Mouse (Mus musculus) bone marrow macrophage, adult 2 months (primary cell): ENCODE measurements around the gene Rufy1. TPM values are rescaled to one million over a fixed set of nuclear protein-coding genes. Genes with fewer than 3 reads are reported as not detected.
"Not testable (repeated sequence)": the region's sequence is repeated elsewhere in the genome, so short reads cannot be mapped to it uniquely, and the experiment has no call there.

Experiments used
- H3K27ac ChIP-seq: 2 replicates; pipeline ENCODE4 v1.5.1; 2012; ENCODE audit warnings: low read depth, low read length; ENCODE audit not compliant: insufficient read depth
- H3K4me1 ChIP-seq: 2 replicates; pipeline ENCODE4 v1.6.1; 2012; ENCODE audit warnings: low read length; ENCODE audit not compliant: control insufficient read depth, insufficient read depth
- H3K4me3 ChIP-seq: 2 replicates; pipeline ENCODE4 v1.5.1; 2012; ENCODE audit warnings: mild to moderate bottlenecking, low read length, moderate library complexity; ENCODE audit not compliant: insufficient read depth
- CTCF ChIP-seq: IDR thresholded peaks from 2 replicates; pipeline ENCODE4 v1.5.1; 2012; ENCODE audit warnings: low read depth, mild to moderate bottlenecking, low read length, moderate library complexity
- POLR2A ChIP-seq: IDR thresholded peaks from 2 replicates; pipeline ENCODE4 v1.6.1; 2012; ENCODE audit warnings: mild to moderate bottlenecking, low read depth, low read length, borderline replicate concordance
- polyA plus RNA-seq: library from polyadenylated mRNA; stranded (reverse); fragments of >200 nt; gene quantifications from 2 replicates; pipeline ENCODE4 v1.2.4, GENCODE M21; 2012; ENCODE audit not compliant: missing spikeins, insufficient read depth, insufficient read length

The Rufy1 gene
- polyA plus RNA-seq, 1 experiment = 38.7 TPM

- Histone ChIP-seq H3K27ac (no peak overlapping the region), H3K4me1 (peaks cover 27% of the 10 kb centered on the region), H3K4me3 (no peak overlapping the region)
- TF ChIP-seq POLR2A (no peak), CTCF (no peak)
Observed at GRCm38 (mm10) chr11:50373621-50374020, 57.3 kb downstream of the Rufy1 start.

DNA sequence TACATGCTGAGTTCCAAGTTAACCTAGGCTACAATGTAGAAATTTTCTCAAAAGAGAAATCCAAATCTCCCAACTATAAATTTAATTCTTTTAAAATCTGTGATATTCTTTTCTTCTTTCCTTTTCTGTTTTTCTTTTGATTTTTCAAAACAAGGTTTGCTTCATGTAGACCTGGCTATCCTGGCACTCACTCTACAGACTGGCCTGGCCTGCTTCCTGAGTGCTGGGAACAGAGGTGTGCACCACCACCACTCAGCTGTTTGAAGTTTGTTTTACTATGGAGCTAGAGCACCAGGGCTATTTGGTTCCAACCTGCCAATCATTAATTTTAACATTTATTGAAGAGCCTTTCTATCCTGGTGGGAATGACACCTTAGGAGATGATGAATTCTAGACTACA lies 57.8 kb downstream of the Rufy1 start:
- peaks cover 30% of the 10 kb centered on the region for H3K4me1 ChIP-seq
- H3K27ac ChIP-seq = no peak overlapping the region
- H3K4me3 ChIP-seq = no peak overlapping the region
- TF ChIP-seq CTCF = no peak

DNA sequence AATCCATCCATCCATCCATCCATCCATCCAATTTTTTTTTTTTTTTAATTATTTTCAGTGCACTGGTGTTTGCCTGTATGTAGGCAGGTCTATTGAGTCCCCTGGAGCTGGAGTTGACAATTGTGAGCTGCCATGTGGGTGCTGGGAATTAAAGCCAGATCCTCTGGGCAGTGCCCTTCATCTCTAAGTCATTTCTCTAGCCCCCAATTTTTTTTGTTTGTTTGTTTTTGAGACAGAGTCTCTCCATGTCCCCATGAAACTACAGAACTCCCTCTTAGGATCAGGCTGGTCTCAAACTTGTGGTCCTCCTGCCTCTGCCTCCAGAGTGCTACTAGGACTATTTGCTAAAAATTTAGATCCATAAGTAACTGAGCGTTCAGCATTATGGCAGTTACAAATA lies 59.0 kb downstream of the Rufy1 start:
- Histone ChIP-seq H3K27ac (no peak overlapping the region), H3K4me3 (no peak overlapping the region), H3K4me1 (peaks cover 30% of the 10 kb centered on the region)
- TF ChIP-seq CTCF (no peak), POLR2A (no peak)

GRCm38 (mm10) chr11:50371399-50371841 lies 59.5 kb downstream of the Rufy1 start:
- H3K4me3 ChIP-seq = no peak overlapping the region
- TF ChIP-seq CTCF (peak; percentile 58), POLR2A (no peak)
- no peak overlapping the region for H3K27ac ChIP-seq

GRCm38 (mm10) chr11:50370969-50371368 lies 60.0 kb downstream of the Rufy1 start:
- Histone ChIP-seq H3K4me3 (no peak overlapping the region), H3K4me1 (peaks cover 26% of the 10 kb centered on the region), H3K27ac (no peak overlapping the region)
- TF ChIP-seq CTCF = no peak
- no peak for TF ChIP-seq POLR2A

More at GRCm38 (mm10) chr11:50371399-50371841, 59.5 kb downstream of the Rufy1 start:
- H3K4me1 ChIP-seq = peaks cover 30% of the 10 kb centered on the region

GRCm38 (mm10) chr11:50369360-50369911 lies 61.5 kb downstream of the Rufy1 start:
- TF ChIP-seq CTCF = no peak
- no peak for TF ChIP-seq POLR2A
- H3K4me3 ChIP-seq = no peak overlapping the region
- peak overlapping the region; percentile 54 for H3K27ac ChIP-seq
- peaks cover 23% of the 10 kb centered on the region for H3K4me1 ChIP-seq

GRCm38 (mm10) chr11:50367531-50367930 lies 63.4 kb downstream of the Rufy1 start:
- H3K27ac ChIP-seq = no peak overlapping the region

GRCm38 (mm10) chr11:50365322-50365721 lies 65.6 kb downstream of the Rufy1 start:
- H3K27ac ChIP-seq = no peak overlapping the region
- H3K4me1 ChIP-seq = peaks cover 25% of the 10 kb centered on the region
- no peak overlapping the region for H3K4me3 ChIP-seq
- TF ChIP-seq CTCF (no peak), POLR2A (no peak)

More at GRCm38 (mm10) chr11:50367531-50367930, 63.4 kb downstream of the Rufy1 start:
- peaks cover 23% of the 10 kb centered on the region for H3K4me1 ChIP-seq
- TF ChIP-seq CTCF = no peak
- TF ChIP-seq POLR2A = no peak
- no peak overlapping the region for H3K4me3 ChIP-seq

DNA sequence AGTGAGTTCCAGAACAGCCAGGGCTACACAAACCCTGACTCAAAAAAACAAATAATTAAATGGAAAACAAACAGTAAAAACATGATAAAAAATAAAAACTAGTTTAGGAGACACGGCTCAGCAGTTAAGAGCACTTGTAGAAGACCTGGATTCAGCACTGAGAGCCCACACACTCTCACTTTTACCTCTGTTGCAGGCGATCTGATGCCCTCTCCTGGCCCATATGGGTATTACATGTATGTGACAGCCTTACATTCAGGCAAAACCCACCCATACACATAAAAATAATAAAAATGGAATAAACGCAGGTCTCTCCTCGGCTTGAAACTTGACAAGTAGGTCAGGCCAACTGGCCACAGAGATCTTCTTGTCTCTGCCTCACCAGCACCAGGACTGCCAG lies 66.4 kb downstream of the Rufy1 start:
- H3K27ac ChIP-seq = no peak overlapping the region
- H3K4me1 ChIP-seq = peaks cover 18% of the 10 kb centered on the region

GRCm38 (mm10) chr11:50361282-50361681 lies 69.6 kb downstream of the Rufy1 start:
- not testable (repeated sequence) for H3K4me3 ChIP-seq, H3K27ac ChIP-seq

More for the DNA sequence above, 66.4 kb downstream of the Rufy1 start:
- H3K4me3 ChIP-seq = no peak overlapping the region
- TF ChIP-seq POLR2A (no peak), CTCF (peak; percentile 46)

More at GRCm38 (mm10) chr11:50361282-50361681, 69.6 kb downstream of the Rufy1 start:
- not testable (repeated sequence) for H3K4me1 ChIP-seq
